Mouse (Mus musculus) megakaryocyte, embryonic 14.5 days (primary cell): Measurements from ENCODE around the gene Atp5h. TPM values are rescaled to one million over a fixed set of nuclear protein-coding genes. Genes with fewer than 3 reads are reported as not detected.

Experiments used
- H3K27me3 ChIP-seq: replicated peaks from 2 replicates; pipeline ENCODE3; 2012; ENCODE audit warnings: inconsistent platforms
- H3K36me3 ChIP-seq: replicated peaks from 2 replicates; pipeline ENCODE3; 2012; ENCODE audit warnings: low read length, inconsistent platforms, mixed read lengths
- H3K4me1 ChIP-seq: 2 replicates; pipeline ENCODE4 v1.6.1; 2012; ENCODE audit warnings: inconsistent platforms
- H3K4me3 ChIP-seq: replicated peaks from 2 replicates; pipeline ENCODE3; 2012; ENCODE audit warnings: moderate library complexity, mild to moderate bottlenecking, inconsistent platforms
- H3K9me3 ChIP-seq: 2 replicates; pipeline ENCODE4 v1.6.1; 2012; ENCODE audit warnings: inconsistent platforms
- FLI1 ChIP-seq: IDR thresholded peaks from 2 replicates; pipeline ENCODE4 v1.6.1; 2012; ENCODE audit warnings: low read length, inconsistent platforms, mixed read lengths
- GATA1 ChIP-seq: IDR thresholded peaks from 3 replicates; pipeline ENCODE4 v1.6.1; 2012; ENCODE audit warnings: mixed read lengths, low read length, inconsistent platforms, borderline replicate concordance
- polyA plus RNA-seq: library from polyadenylated mRNA; stranded (reverse); fragments of >175 nt; gene quantifications from 2 replicates; pipeline ENCODE4 v1.2.3, GENCODE M21; 2012; ENCODE audit warnings: low replicate concordance; ENCODE audit not compliant: insufficient read depth

Gene Atp5h
- polyA plus RNA-seq, 1 experiment = 109 TPM

- TF ChIP-seq FLI1 (no peak), GATA1 (no peak)
- Histone ChIP-seq H3K9me3 (no peaks in the 10 kb centered on the region), H3K36me3 (peaks cover 49% of the 10 kb centered on the region), H3K4me3 (no peak overlapping the region), H3K4me1 (peaks cover 49% of the 10 kb centered on the region), H3K27me3 (no peaks in the 10 kb centered on the region)
Observed at GRCm38 (mm10) chr11:115421972-115422371, 2.2 kb upstream of the Atp5h start.

DNA sequence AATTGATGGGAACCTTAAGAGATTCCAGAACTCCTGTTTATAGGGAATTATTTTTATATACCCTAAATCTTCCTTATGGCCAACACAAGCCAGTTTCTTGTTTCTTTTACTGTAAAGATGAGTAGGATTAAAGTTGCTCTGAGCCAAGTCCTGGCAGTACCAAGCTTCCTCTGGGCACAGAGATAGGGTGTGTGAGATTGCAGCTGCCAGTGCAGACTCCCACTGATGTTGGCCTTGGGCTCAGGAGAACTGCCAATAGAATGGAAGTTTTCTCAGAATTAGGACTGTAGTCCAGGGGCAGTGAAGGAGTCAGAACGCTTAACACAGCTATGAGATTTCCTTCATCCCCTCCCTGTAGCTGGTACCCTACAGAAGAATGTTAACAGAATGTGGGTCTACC, 1.6 kb upstream of the Atp5h start:
- TF ChIP-seq FLI1 (no peak), GATA1 (no peak)
- no peaks in the 10 kb centered on the region for H3K9me3 ChIP-seq
- H3K36me3 ChIP-seq = peaks cover 49% of the 10 kb centered on the region
- peaks cover 49% of the 10 kb centered on the region for H3K4me1 ChIP-seq
- H3K27me3 ChIP-seq = no peaks in the 10 kb centered on the region
- H3K4me3 ChIP-seq = peak overlapping the region; percentile 51

DNA sequence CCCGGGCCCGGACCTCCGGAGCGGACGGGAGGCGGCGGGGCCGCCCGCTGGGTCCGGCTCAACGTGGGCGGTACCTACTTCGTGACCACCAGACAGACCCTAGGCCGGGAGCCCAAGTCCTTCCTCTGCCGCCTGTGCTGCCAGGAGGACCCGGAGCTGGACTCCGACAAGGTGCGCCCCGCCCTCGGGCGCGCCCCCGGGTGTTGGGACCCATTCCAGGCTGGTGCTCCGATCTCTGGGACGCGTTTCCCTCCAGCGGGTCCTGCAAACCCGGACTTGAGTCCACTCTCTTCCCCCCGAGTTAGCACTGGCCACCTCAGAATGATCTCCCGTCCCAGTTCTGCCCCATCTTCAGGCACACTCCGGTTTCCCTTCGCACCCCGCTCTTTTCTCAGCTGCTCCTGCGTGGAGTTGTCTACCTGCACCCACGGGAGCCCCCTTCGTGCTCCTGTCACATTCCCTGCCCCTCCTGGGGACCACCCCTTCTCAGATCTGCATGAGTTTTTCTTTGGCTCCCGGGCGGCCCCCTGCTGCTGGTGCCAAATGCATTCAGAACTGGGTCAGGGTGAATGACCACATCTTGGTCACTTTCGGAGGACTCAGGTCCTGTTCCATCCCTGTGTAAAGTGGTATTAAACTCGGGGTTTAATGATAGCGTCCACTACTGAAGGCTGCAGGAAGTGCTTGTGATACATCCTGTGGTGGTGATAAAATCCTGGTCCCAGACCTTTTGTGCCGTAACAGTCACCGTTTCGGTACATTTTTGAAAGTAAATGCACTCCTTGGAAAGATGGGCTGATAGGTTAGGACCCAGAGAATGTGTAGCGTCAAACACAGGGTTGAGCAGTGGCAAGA, 801 bp upstream of the Atp5h start:
- Histone ChIP-seq H3K4me1 (peaks cover 49% of the 10 kb centered on the region), H3K4me3 (peak overlapping the region; percentile 97), H3K27me3 (no peaks in the 10 kb centered on the region), H3K36me3 (peaks cover 49% of the 10 kb centered on the region), H3K9me3 (no peaks in the 10 kb centered on the region)
- TF ChIP-seq FLI1 (no peak), GATA1 (no peak)

DNA sequence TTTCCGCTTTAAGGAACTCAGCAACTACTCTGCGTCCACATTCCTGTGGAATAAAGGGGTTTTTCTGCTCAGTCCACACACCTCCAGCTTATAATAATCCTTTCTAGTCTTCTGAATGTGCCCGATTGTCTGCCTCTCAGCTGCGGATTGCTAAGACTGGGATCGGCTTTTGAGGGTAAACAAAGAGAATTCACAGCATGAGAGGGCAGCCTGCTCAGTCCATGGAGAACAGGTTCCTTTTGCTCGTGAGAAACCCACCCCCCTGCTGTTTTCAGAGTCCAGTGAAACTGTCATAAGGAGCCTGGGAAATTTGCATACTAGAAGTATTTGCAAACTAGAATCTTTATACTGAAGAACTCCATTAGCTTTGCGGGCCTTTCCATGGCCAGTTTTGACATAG, 10.2 kb downstream of the Atp5h start:
- no peak overlapping the region for H3K4me3 ChIP-seq
- H3K4me1 ChIP-seq = peaks cover 63% of the 10 kb centered on the region
- no peaks in the 10 kb centered on the region for H3K27me3 ChIP-seq
- TF ChIP-seq GATA1 = no peak
- TF ChIP-seq FLI1 = no peak
- H3K36me3 ChIP-seq = peaks cover 54% of the 10 kb centered on the region
- H3K9me3 ChIP-seq = no peaks in the 10 kb centered on the region

DNA sequence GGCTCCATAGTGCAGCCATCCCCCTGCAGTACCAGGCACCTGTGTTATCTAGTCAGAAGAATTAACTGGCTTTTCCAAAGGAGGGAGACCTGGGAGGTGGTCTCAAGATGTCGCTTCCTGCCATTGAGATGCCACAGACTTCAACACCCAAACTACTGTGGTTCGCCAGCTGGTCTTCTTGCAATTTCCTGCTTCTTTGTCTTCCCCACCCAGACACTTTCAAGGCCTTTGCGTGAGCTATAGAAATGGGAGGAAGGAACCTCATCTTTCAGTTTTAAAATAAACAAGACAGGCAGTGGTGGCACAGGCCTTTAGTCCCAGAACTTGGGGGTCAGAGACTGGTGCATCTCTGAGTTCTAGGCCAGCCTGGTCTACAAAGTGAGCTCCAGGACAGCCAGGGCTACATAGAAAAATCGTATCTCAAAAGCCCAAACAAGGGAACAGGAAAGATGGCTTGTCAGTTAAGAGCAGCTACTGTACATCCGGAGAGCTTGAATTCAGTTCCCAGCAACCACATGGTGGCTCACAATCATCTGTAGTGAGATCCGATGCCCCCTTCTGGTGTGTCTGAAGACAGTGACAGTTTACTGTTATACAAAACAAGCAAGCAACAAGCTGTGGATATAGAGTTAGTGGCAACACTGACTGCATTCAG, 11.4 kb downstream of the Atp5h start:
- Histone ChIP-seq H3K9me3 (no peaks in the 10 kb centered on the region), H3K27me3 (no peaks in the 10 kb centered on the region), H3K36me3 (peaks cover 54% of the 10 kb centered on the region), H3K4me1 (peaks cover 63% of the 10 kb centered on the region), H3K4me3 (no peak overlapping the region)
- no peak for TF ChIP-seq GATA1
- no peak for TF ChIP-seq FLI1

DNA sequence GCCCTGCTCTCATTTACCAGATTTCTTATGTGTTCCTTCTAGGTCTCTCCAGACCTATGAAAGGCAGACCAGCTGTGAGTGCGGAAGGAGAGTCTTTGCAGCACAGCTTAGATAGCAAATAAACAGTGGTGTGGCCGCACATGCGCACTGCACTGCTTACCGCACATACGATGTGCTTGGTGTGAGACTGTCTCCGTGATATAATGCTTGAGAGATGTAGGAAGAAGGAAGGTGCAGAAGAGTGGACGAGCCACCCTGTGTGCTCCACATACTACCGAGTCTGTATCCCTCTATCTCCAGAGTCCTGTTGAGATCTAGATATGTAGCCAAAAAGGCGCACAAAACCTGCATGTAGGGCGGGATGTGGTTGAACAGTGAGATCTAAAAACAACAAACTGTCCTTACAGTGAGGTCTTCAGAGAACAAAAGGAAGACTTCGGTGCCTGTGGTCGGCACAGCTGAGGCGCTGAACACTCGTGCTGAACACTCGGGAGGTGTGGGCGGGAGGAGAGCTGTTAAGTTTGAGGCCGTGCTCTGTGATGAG, 12.8 kb downstream of the Atp5h start:
- Histone ChIP-seq H3K9me3 (no peaks in the 10 kb centered on the region), H3K36me3 (peaks cover 54% of the 10 kb centered on the region), H3K27me3 (no peaks in the 10 kb centered on the region), H3K4me3 (peak overlapping the region; percentile 57), H3K4me1 (peaks cover 57% of the 10 kb centered on the region)
- TF ChIP-seq FLI1 (no peak), GATA1 (no peak)

DNA sequence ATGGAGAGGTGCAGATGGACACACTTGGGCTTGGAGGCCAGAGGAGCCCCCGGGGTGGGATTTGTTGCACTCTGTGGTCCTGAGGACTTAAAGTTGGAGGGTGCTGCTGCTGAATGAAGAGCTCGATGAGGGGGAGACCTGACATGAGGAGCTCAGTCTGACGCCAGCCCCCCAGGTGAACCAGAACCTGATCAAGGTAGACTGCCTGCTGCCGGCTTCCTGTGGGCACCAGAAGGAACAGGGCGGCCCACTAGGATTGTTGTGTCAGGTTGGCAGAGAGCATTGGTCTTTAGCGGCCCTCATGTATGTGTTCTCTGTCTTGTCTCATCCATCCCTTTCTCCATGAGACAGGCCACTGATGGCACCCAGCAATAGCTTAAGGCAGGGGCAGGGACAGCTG, 14.0 kb downstream of the Atp5h start:
- Histone ChIP-seq H3K4me1 (peaks cover 45% of the 10 kb centered on the region), H3K27me3 (peaks cover 6% of the 10 kb centered on the region), H3K36me3 (peaks cover 48% of the 10 kb centered on the region), H3K9me3 (no peaks in the 10 kb centered on the region), H3K4me3 (no peak overlapping the region)
- TF ChIP-seq GATA1 (no peak), FLI1 (no peak)

DNA sequence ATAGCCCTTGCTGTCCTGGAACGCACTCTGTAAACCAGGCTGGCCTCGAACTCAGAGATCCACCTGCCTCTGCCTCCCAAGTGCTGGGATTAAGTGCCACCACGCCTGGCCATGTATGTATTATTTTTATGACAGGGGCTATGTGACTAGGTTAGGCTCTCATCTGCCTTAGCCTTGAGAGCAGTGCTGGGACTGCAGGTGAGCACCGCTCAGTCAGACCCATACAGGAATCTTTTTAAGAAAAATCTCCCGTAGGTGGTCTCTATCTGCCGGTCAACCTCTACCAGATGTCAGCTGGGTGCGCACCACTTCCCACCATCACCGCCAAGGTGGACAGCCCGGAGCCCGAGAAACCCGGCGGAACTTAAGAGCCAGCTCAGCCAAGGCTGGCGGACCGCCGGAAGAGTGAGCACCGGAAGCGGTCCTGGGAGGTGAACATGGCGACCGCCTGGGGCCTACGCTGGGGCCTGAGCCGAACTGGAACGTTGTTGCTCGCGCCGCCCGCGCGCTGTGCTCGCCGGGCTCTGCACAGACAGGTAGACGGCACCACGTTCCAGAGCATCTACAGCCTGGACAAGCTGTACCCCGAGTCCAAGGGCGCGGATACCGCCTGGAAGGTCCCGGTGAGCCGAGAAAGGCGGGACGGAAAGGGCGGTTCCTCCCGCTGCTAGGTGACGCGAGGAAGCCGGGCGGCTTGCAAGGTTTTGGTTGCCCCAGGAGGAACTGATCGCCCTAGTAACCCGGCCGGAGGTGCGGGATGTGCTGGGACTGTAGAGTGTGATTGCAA, 16.2 kb downstream of the Atp5h start, which contains the start of gene Mrpl58:
TSS of gene Mrpl58 (plus strand) at position 415 of the 787 bp plus-strand sequence.
- Histone ChIP-seq H3K9me3 (no peaks in the 10 kb centered on the region), H3K4me1 (peaks cover 36% of the 10 kb centered on the region), H3K27me3 (peaks cover 17% of the 10 kb centered on the region), H3K4me3 (peak within 1 kb of the TSS; percentile 98), H3K36me3 (peaks cover 27% of the 10 kb centered on the region)
- TF ChIP-seq FLI1 = 0 out of 2 replicates have a peak, but pooled peaks have one; percentile 41
- no peak for TF ChIP-seq GATA1

DNA sequence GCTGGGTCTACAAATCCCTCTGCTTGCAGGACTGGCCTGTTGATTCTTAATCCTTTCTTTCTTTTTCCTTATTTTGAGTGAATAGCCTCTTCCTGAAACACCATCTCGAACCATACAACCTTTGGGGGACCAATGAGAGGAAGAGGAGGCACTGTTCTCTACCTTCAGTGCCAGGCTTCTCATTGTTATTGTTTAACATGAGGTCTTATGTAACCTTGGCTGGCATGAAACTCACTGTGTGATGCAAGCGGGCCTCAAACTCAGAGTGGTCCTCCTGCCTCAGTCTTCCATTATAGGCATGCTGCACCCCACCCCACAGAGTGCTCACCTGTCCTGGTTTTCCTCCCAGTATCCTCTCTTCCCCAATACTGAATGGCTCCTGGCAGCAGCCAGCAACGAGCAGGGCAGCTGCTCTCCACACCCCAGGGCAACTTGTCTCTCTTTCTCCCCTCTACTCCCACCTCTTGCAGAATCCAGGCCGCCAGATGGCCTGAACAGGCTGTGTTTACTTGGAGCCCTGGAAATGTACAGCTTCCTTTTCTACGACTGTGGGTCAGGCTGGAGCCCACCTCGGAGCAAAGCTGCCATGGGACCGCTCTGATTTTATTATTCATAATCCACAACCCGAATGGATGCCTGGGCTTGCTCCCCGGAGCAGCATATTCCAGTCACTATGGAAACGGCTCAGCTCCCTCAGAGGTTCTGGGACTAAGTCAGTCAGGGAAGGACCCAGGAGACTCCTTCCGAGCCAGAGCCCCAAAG, 19.0 kb downstream of the Atp5h start:
- peaks cover 4% of the 10 kb centered on the region for H3K36me3 ChIP-seq
- H3K27me3 ChIP-seq = peaks cover 38% of the 10 kb centered on the region
- no peak overlapping the region for H3K4me3 ChIP-seq
- peaks cover 23% of the 10 kb centered on the region for H3K4me1 ChIP-seq
- no peaks in the 10 kb centered on the region for H3K9me3 ChIP-seq
- no peak for TF ChIP-seq FLI1
- TF ChIP-seq GATA1 = no peak
